Mouse (Mus musculus) effector memory CD4-positive, alpha-beta T cell, adult 7 months (primary cell): Measurements from ENCODE around the gene Ndufs5. TPM values are rescaled to one million over a fixed set of nuclear protein-coding genes. Genes with fewer than 3 reads are reported as not detected.

Experiments
- polyA plus RNA-seq: library from polyadenylated mRNA; unstranded; fragments of 100-300 nt; shearing (Covaris generic); gene quantifications from one replicate; pipeline ENCODE4 v1.2.1, GENCODE M21; 2017

Gene Ndufs5
- polyA plus RNA-seq: 58.4 TPM

DNA sequence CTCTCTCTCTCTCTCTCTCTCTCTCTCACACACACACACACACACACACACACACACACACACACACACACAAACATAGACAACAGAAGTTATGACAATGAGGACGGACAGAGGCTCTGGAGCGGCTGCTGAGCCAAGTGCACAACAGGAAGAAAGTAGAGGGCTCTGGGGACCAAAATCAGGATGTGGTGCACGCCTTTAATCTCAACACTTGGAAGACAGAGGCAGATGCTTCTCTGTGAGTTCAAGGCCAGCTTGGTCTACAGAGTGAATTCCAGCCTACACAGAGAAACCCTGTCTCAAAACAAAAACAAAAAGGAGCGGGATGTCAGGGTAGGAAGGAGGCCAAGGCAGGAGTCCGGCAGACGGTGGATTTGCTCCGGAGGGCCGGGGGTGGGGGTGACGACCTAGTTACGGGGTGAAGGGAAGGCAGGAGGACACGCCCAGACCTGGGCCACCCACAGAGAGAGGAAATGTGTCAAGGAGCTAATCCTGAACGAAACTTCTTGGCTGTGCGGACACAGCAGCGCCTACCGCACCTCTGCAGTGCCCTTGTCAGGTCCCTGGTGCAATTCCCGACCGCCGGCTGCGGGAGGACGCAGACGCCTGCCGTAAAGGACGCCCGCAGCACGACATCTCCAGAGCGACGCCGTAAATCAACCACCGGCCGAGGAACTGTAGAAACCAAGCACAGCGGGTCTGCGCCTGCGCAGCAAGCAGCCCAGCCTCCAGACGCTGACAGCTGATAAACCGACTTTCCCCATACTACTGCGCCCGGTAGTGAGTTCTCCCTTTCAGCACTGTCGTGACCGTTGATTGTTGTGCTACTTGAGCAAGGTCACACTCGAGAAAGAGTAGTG is at the start of gene Ndufs5:
Gene Ndufs5 (minus strand): TSS at position 629 of the 860 bp plus-strand sequence.

DNA sequence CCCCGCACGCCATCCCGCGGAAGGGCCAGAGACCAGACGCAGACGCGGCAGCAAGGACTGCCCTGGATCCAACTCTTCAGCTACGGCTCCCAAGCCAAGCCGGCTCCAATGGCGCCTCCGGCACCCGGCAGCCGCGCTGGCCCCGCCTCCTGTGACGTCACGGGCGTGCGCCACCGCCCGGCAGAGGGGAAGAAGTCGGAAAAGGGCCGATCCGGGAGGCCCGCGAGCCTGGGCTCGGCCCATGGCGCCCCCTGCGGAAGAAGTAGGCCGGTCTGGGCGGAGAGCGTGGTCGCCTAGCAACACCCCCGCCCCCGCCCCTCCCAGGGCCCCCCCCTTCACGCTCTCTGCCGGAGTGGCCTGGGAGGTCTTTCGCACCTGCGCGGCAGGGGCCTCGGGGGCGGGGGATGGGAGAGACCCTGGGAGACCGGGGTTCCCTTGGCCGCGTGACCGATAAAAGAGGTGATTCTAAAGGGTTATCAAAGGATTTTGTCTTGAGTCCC is 32.2 kb upstream of the Ndufs5 start, which contains the start of gene Akirin1:
Gene Akirin1 (minus strand): TSS at position 194 of the 500 bp plus-strand sequence.

DNA sequence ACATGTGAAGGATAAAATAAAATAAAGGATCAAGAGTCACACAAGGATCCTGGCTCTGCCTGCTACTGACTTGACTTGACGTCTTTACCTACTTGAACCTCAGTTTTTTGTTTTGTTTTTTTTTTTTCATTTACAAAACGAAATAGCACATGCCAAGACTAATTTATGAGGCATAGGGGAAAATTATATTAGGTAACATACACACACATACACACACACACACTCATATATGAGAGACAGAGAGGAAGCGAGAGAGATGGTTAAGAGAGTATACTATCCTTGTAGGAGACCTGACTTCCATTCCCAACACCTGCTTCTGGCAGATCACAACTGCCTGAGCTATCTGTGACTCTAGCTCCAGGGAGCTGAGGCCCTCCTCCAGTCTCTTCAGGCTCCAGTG is 33.7 kb downstream of the Ndufs5 start, which contains the start of gene Macf1:
Gene Macf1 (minus strand): TSS at position 101 of the 400 bp plus-strand sequence.

Other genes starting within 250 kb of the Ndufs5 start
- gene Macf1, start 33.8 kb downstream of the Ndufs5 start, polyA plus RNA-seq: 112 TPM
- gene Akirin1, start 32.1 kb upstream of the Ndufs5 start, polyA plus RNA-seq: 113 TPM
- 0.71 TPM for gene Rhbdl2, start 69.7 kb upstream of the Ndufs5 start, polyA plus RNA-seq
- 0.34 TPM for gene 4933427I04Rik, start 141.5 kb upstream of the Ndufs5 start, polyA plus RNA-seq
- 13.6 TPM for gene Mycbp, start 186.6 kb upstream of the Ndufs5 start, polyA plus RNA-seq
- gene Rragc, start 199.2 kb upstream of the Ndufs5 start, polyA plus RNA-seq: 52.9 TPM
- gene 4930535I16Rik, start 199.8 kb upstream of the Ndufs5 start, polyA plus RNA-seq: not detected